Mouse (Mus musculus) forebrain, embryonic 15.5 days (tissue): ENCODE measurements around the gene Arhgef18. TPM values are rescaled to one million over a fixed set of nuclear protein-coding genes. Genes with fewer than 3 reads are reported as not detected.

Source experiments
- ATAC-seq: fragments of 200-750 bp; cut with Nextera tagmentation; replicated peaks from 2 replicates; pipeline ENCODE4 v1.8.0; 2017; ENCODE audit warnings: mild to moderate bottlenecking, moderate TSS enrichment, moderate library complexity
- H3K27ac ChIP-seq: fragments of 300-500 bp; sonication (generic); replicated peaks from 2 replicates; pipeline ENCODE4 v1.5.1; 2015; ENCODE audit warnings: mild to moderate bottlenecking, inconsistent platforms
- H3K27me3 ChIP-seq: fragments of 300-500 bp; sonication (generic); 2 replicates; pipeline ENCODE4 v1.6.1; 2015; ENCODE audit warnings: inconsistent platforms
- H3K36me3 ChIP-seq: fragments of 300-500 bp; sonication (generic); 2 replicates; pipeline ENCODE4 v1.6.1; 2015; ENCODE audit warnings: mild to moderate bottlenecking, inconsistent platforms
- H3K4me1 ChIP-seq: fragments of 300-500 bp; sonication (generic); 2 replicates; pipeline ENCODE4 v1.6.1; 2015; ENCODE audit warnings: inconsistent platforms
- H3K4me2 ChIP-seq: fragments of 300-500 bp; sonication (generic); replicated peaks from 2 replicates; pipeline ENCODE4 v1.6.1; 2015; ENCODE audit warnings: mild to moderate bottlenecking, inconsistent platforms
- H3K4me3 ChIP-seq: fragments of 300-500 bp; sonication (generic); 2 replicates; pipeline ENCODE4 v1.5.1; 2015; ENCODE audit warnings: mild to moderate bottlenecking, inconsistent platforms
- H3K9ac ChIP-seq: fragments of 300-500 bp; sonication (generic); replicated peaks from 2 replicates; pipeline ENCODE4 v1.6.1; 2015; ENCODE audit warnings: mild to moderate bottlenecking, inconsistent platforms
- H3K9me3 ChIP-seq: fragments of 300-500 bp; sonication (generic); 2 replicates; pipeline ENCODE4 v1.6.1; 2016; ENCODE audit warnings: inconsistent platforms
- WGBS: fragments of 180-500 bp; shearing (Covaris S2); methylation state at CpG from one replicate; pipeline ENCODE4 v1.1.7; 2015; ENCODE audit warnings: mixed read lengths; 5-methylcytosine and 5-hydroxymethylcytosine counted together
- polyA plus RNA-seq: library from polyadenylated mRNA; unstranded; fragments of >200 nt; fragmentation: Nextera tagmentation; extraction: Ambion mirVana; gene quantifications from 2 replicates; pipeline ENCODE4 v1.2.1, GENCODE M21; 2015

Gene Arhgef18
- polyA plus RNA-seq, 1 experiment from 2014 or later = 12.7 TPM

- peaks cover 31% of the 10 kb centered on the region for H3K36me3 ChIP-seq
- no peaks in the 10 kb centered on the region for H3K9me3 ChIP-seq
- H3K4me2 ChIP-seq = no peak overlapping the region
- ATAC-seq = no peak
- H3K4me3 ChIP-seq = no peak overlapping the region
- peaks cover 37% of the 10 kb centered on the region for H3K4me1 ChIP-seq
- 96% methylated on average over 44 of the region's 44 CpGs for WGBS
- no peak overlapping the region for H3K27ac ChIP-seq
- no peak overlapping the region for H3K9ac ChIP-seq
- H3K27me3 ChIP-seq = no peaks in the 10 kb centered on the region
Measured at GRCm38 (mm10) chr8:3495578-3496427, 103.0 kb downstream of the Arhgef18 start.

- no peak overlapping the region for H3K4me3 ChIP-seq
Measured at GRCm38 (mm10) chr8:3496428-3496748, 103.6 kb downstream of the Arhgef18 start.

GRCm38 (mm10) chr8:3498583-3498982 lies 105.8 kb downstream of the Arhgef18 start:
- WGBS = 85% methylated on average over 3 of the region's 3 CpGs

More at GRCm38 (mm10) chr8:3496428-3496748, 103.6 kb downstream of the Arhgef18 start:
- no peak overlapping the region for H3K27ac ChIP-seq
- H3K9me3 ChIP-seq = no peaks in the 10 kb centered on the region
- WGBS = 94% methylated on average over 15 of the region's 15 CpGs
- H3K27me3 ChIP-seq = no peaks in the 10 kb centered on the region
- no peak overlapping the region for H3K4me2 ChIP-seq
- no peak for ATAC-seq
- H3K4me1 ChIP-seq = peaks cover 43% of the 10 kb centered on the region
- peaks cover 31% of the 10 kb centered on the region for H3K36me3 ChIP-seq
- H3K9ac ChIP-seq = no peak overlapping the region

GRCm38 (mm10) chr8:3499751-3500150 lies 106.9 kb downstream of the Arhgef18 start:
- peak overlapping the region; percentile 71 for H3K4me2 ChIP-seq
- H3K4me3 ChIP-seq = peak overlapping the region; percentile 68
- no peak for ATAC-seq
- H3K36me3 ChIP-seq = peaks cover 27% of the 10 kb centered on the region
- peak overlapping the region; percentile 88 for H3K27ac ChIP-seq
- WGBS = 9% methylated on average over 8 of the region's 8 CpGs
- no peaks in the 10 kb centered on the region for H3K27me3 ChIP-seq
- peak overlapping the region; percentile 61 for H3K9ac ChIP-seq
- H3K4me1 ChIP-seq = peaks cover 38% of the 10 kb centered on the region
- H3K9me3 ChIP-seq = no peaks in the 10 kb centered on the region

More at GRCm38 (mm10) chr8:3498583-3498982, 105.8 kb downstream of the Arhgef18 start:
- Histone ChIP-seq H3K9ac (no peak overlapping the region), H3K4me1 (peaks cover 49% of the 10 kb centered on the region), H3K4me3 (no peak overlapping the region), H3K27ac (no peak overlapping the region), H3K36me3 (peaks cover 31% of the 10 kb centered on the region), H3K4me2 (no peak overlapping the region), H3K9me3 (no peaks in the 10 kb centered on the region), H3K27me3 (no peaks in the 10 kb centered on the region)
- ATAC-seq = no peak

- peak; percentile 89 for ATAC-seq
- under 1% methylated on average over 70 of the region's 70 CpGs for WGBS
- Histone ChIP-seq H3K4me1 (peaks cover 38% of the 10 kb centered on the region), H3K36me3 (peaks cover 20% of the 10 kb centered on the region), H3K4me3 (peak within 1 kb of the TSS; percentile 68), H3K9ac (peak within 1 kb of the TSS; percentile 71), H3K9me3 (no peaks in the 10 kb centered on the region), H3K27ac (peak within 1 kb of the TSS; percentile 88), H3K27me3 (no peaks in the 10 kb centered on the region), H3K4me2 (peak within 1 kb of the TSS; percentile 71)
Measured at GRCm38 (mm10) chr8:3500235-3501090, 107.7 kb downstream of the Arhgef18 start, which contains the start of gene Mcoln1. Gene Mcoln1 (plus strand): TSS chr8:3500457.

- 73% methylated on average over 4 of the region's 4 CpGs for WGBS
- H3K9me3 ChIP-seq = no peaks in the 10 kb centered on the region
Measured at GRCm38 (mm10) chr8:3502217-3502616, 109.4 kb downstream of the Arhgef18 start.

More at GRCm38 (mm10) chr8:3502217-3502616, 109.4 kb downstream of the Arhgef18 start:
- Histone ChIP-seq H3K4me2 (no peak overlapping the region), H3K36me3 (peaks cover 19% of the 10 kb centered on the region), H3K4me1 (peaks cover 30% of the 10 kb centered on the region), H3K27ac (no peak overlapping the region), H3K9ac (no peak overlapping the region), H3K27me3 (no peaks in the 10 kb centered on the region), H3K4me3 (no peak overlapping the region)
- ATAC-seq = no peak

Other genes starting within 250 kb of the Arhgef18 start
- gene Insr, start 113.4 kb upstream of the Arhgef18 start, polyA plus RNA-seq = 63.2 and 66.5 TPM in 2 replicates
- 0.11 and 0.15 TPM in 2 replicates for gene A430078G23Rik, start 39.6 kb upstream of the Arhgef18 start, polyA plus RNA-seq
- 3.3 and 3.8 TPM in 2 replicates for gene Pex11g, start 74.7 kb downstream of the Arhgef18 start, polyA plus RNA-seq
- gene Tex45, start 77.9 kb downstream of the Arhgef18 start, polyA plus RNA-seq = 0.11 and 0.25 TPM in 2 replicates
- gene Zfp358, start 100.1 kb downstream of the Arhgef18 start, polyA plus RNA-seq = 74.3 and 79.6 TPM in 2 replicates
- gene Mcoln1, start 107.5 kb downstream of the Arhgef18 start, polyA plus RNA-seq = 88.9 and 95.4 TPM in 2 replicates
- gene Pnpla6, start 122.4 kb downstream of the Arhgef18 start, polyA plus RNA-seq = 28.0 and 28.1 TPM in 2 replicates
- 0.64 and 0.89 TPM in 2 replicates for gene C330021F23Rik, start 175.0 kb downstream of the Arhgef18 start, polyA plus RNA-seq
- gene Camsap3, start 194.3 kb downstream of the Arhgef18 start, polyA plus RNA-seq = 33.4 and 34.8 TPM in 2 replicates
- gene Xab2, start 228.3 kb downstream of the Arhgef18 start, polyA plus RNA-seq = 65.6 and 68.6 TPM in 2 replicates
- 107 and 112 TPM in 2 replicates for gene Pet100, start 228.5 kb downstream of the Arhgef18 start, polyA plus RNA-seq
- 0.14 and 0.50 TPM in 2 replicates for gene Pcp2, start 232.5 kb downstream of the Arhgef18 start, polyA plus RNA-seq
- gene Stxbp2, start 237.9 kb downstream of the Arhgef18 start, polyA plus RNA-seq = 50.7 and 61.9 TPM in 2 replicates